Mouse (Mus musculus) C2C12 (cell line): ENCODE measurements at regions not wholly inside any gene's neighbourhood (a gene's known extent, or its start where the extent isn't known, plus 50 kb on each side); places are given as distances from the start of the nearest gene placed in this dataset.
"Not testable (repeated sequence)": the region's sequence is repeated elsewhere in the genome, so short reads cannot be mapped to it uniquely, and the experiment has no call there.

Source experiments
- H3K27me3 ChIP-seq: one replicate; pipeline ENCODE4 v1.6.1; 2011; ENCODE audit not compliant: control insufficient read depth, insufficient read depth, insufficient read length
- H3K36me3 ChIP-seq: one replicate; pipeline ENCODE4 v1.6.1; 2011; ENCODE audit not compliant: control insufficient read depth, insufficient read depth
- H3K4me3 ChIP-seq: one replicate; pipeline ENCODE4 v1.5.1; 2011; ENCODE audit warnings: mild to moderate bottlenecking, control low read depth; ENCODE audit not compliant: poor library complexity, insufficient read depth, severe bottlenecking
- H3K79me2 ChIP-seq: one replicate; pipeline ENCODE4 v1.6.1; 2011; ENCODE audit not compliant: control insufficient read depth, insufficient read depth
- H3K79me3 ChIP-seq: one replicate; pipeline ENCODE4 v1.6.1; 2011; ENCODE audit warnings: low read depth, control low read depth
- H3ac ChIP-seq: one replicate; pipeline ENCODE3; 2011; ENCODE audit warnings: low read depth; ENCODE audit not compliant: control insufficient read depth, insufficient read length
- CEBPB ChIP-seq: IDR thresholded peaks from one replicate; pipeline ENCODE4 v1.6.1; 2011; ENCODE audit warnings: low read depth, mild to moderate bottlenecking, control low read depth, moderate library complexity
- CTCF ChIP-seq: IDR thresholded peaks from one replicate; pipeline ENCODE4 v1.5.1; 2011; ENCODE audit not compliant: control insufficient read depth, insufficient read depth, insufficient read length
- FOSL1 ChIP-seq: IDR thresholded peaks from one replicate; pipeline ENCODE4 v1.8.0; 2011; ENCODE audit warnings: mild to moderate bottlenecking, low read length; ENCODE audit not compliant: poor library complexity, insufficient read depth, severe bottlenecking
- MAX ChIP-seq: IDR thresholded peaks from one replicate; pipeline ENCODE4 v1.6.1; 2011; ENCODE audit warnings: mild to moderate bottlenecking, control low read depth
- MYOD1 ChIP-seq: IDR thresholded peaks from one replicate; pipeline ENCODE4 v1.6.1; 2011; ENCODE audit warnings: low read depth; ENCODE audit not compliant: control insufficient read depth, insufficient read length
- MYOG ChIP-seq: IDR thresholded peaks from one replicate; pipeline ENCODE4 v1.6.1; 2011; ENCODE audit not compliant: control insufficient read depth, insufficient read length; ENCODE audit errors: extremely low read depth
- USF1 ChIP-seq: IDR thresholded peaks from one replicate; pipeline ENCODE4 v1.6.1; 2011; ENCODE audit warnings: low read depth, mild to moderate bottlenecking, control low read depth, moderate library complexity

DNA sequence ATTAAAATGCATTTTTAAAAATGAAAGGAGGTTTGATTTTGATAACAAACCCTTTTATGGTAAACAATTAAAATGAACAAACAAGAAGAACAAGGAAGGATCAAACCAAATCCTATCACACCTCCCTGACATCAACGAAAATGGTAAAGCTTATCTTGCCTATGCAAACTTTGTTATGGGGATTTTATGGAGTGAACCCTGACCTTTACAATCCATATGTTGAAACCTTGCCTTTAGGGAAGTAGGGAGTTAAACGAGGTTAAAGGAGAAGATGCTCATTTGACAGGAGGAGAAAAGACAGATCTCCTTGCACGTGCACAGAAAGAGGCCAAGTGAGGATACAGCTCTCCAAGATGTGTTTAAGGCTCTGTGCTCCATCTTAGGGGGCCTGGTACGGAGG lies 379.5 kb upstream of the Dab2 start:
- H3K36me3 ChIP-seq = no peaks in the 10 kb centered on the region
- no peaks in the 10 kb centered on the region for H3K27me3 ChIP-seq
- TF ChIP-seq FOSL1 = no peak
- TF ChIP-seq CTCF = no peak
- no peak for TF ChIP-seq CEBPB
- no peak overlapping the region for H3ac ChIP-seq
- no peaks in the 10 kb centered on the region for H3K79me3 ChIP-seq
- H3K79me2 ChIP-seq = no peaks in the 10 kb centered on the region
- no peak overlapping the region for H3K4me3 ChIP-seq

DNA sequence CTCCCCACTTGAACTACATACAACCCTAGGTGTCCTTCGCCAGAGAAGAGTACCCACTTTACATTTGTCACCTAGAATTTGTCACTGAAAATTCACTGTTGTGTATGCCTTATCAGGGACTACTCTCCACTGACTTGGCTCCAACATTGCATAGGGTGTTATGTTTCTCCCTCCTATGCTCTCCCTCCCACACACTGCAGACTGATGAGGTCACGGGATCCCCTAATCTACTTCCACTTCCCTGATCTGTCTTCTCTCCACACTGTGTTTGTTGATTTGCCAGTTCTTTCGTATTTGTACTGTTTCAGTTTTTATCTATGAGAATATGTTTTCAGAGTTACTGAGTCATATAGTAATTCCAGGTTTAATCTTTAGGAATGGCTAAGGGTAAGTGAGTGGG lies 371.8 kb upstream of the Dab2 start:
- TF ChIP-seq USF1 = no peak
- TF ChIP-seq CTCF = no peak
- TF ChIP-seq MYOD1 = no peak
- TF ChIP-seq CEBPB = no peak
- no peak for TF ChIP-seq FOSL1
- TF ChIP-seq MYOG = no peak
- no peak for TF ChIP-seq MAX
- Histone ChIP-seq H3K36me3 (no peaks in the 10 kb centered on the region), H3K79me3 (no peaks in the 10 kb centered on the region), H3ac (no peak overlapping the region), H3K79me2 (no peaks in the 10 kb centered on the region), H3K27me3 (no peaks in the 10 kb centered on the region), H3K4me3 (no peak overlapping the region)

DNA sequence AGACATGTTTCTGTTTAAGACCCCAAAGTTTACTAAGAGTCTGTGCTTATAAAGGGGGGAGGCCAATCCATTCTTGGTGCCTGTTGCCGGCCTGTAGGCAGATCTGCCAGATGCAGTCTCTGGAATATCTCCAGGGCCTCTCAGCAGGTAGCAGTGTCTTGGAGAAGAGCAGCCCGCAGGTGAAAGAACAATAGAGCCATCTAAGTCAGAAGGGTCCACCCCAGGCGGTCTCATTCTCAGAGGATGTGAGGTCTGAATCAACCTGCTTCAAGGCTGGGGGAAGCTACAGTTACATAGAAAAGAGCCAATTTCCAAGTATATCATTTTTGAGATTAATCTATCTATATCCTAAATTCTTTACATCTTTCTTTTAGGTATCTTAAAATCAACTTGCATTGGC lies 366.0 kb upstream of the Dab2 start:
- Histone ChIP-seq H3K79me3 (no peaks in the 10 kb centered on the region), H3K36me3 (no peaks in the 10 kb centered on the region), H3K79me2 (no peaks in the 10 kb centered on the region), H3ac (no peak overlapping the region), H3K27me3 (no peaks in the 10 kb centered on the region), H3K4me3 (no peak overlapping the region)
- TF ChIP-seq MYOD1 (no peak), FOSL1 (no peak), USF1 (no peak), CEBPB (no peak), MAX (no peak), CTCF (no peak), MYOG (no peak)

DNA sequence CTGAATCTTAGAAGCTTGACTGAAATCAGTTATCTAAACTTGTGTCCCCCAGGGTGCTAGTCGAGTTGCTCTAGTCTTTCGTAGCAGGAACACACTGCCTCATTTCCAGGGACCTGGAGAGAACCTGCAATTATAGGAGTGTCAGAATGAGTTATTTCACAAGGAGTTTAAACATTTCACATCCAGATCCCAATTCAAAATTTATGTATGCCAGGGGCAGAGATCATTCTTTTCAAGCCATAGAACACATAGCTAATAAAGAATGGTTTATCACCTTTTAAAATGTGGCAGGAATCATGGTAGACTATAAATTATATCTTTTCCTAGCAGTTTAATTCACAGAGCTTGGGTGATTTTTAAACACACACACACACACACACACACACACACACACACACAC lies 358.6 kb upstream of the Dab2 start:
- TF ChIP-seq MYOD1 = no peak
- no peak for TF ChIP-seq FOSL1
- TF ChIP-seq MYOG = no peak
- TF ChIP-seq USF1 = no peak
- no peak for TF ChIP-seq CTCF
- no peak for TF ChIP-seq MAX
- H3K79me2 ChIP-seq = no peaks in the 10 kb centered on the region
- H3K27me3 ChIP-seq = no peaks in the 10 kb centered on the region
- H3K79me3 ChIP-seq = no peaks in the 10 kb centered on the region
- no peak overlapping the region for H3K4me3 ChIP-seq
- H3ac ChIP-seq = no peak overlapping the region
- no peaks in the 10 kb centered on the region for H3K36me3 ChIP-seq

- TF ChIP-seq MYOG (no peak), MYOD1 (no peak), CEBPB (no peak), MAX (no peak), FOSL1 (no peak), CTCF (no peak), USF1 (no peak)
- H3ac ChIP-seq = no peak overlapping the region
- no peaks in the 10 kb centered on the region for H3K36me3 ChIP-seq
- H3K27me3 ChIP-seq = no peaks in the 10 kb centered on the region
- no peaks in the 10 kb centered on the region for H3K79me3 ChIP-seq
- no peak overlapping the region for H3K4me3 ChIP-seq
- H3K79me2 ChIP-seq = no peaks in the 10 kb centered on the region
Measured at GRCm38 (mm10) chr15:5946650-5947049, 352.9 kb upstream of the Dab2 start.

DNA sequence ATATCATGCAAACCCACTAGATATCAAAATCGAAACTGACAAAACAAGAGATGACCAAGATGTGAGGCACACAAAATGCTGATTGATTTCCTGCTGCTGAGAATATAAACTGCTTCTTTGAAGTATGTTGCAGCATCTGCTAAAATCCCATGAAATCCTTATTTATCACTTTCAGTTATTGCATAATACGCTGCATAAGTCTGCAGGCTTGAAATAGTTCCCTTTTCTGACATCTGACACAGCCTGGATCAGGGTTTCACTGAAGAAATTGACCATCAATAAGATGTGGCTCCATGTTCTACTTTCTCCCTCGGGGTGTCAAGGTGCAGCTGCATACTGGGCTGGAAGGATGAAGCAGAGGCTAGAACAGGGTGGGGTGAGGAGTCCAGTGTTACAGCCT lies 348.7 kb upstream of the Dab2 start:
- Histone ChIP-seq H3K79me2 (no peaks in the 10 kb centered on the region), H3K27me3 (no peaks in the 10 kb centered on the region), H3ac (no peak overlapping the region), H3K4me3 (no peak overlapping the region), H3K79me3 (no peaks in the 10 kb centered on the region), H3K36me3 (no peaks in the 10 kb centered on the region)
- TF ChIP-seq MYOD1 (no peak), MAX (no peak), CEBPB (no peak), MYOG (no peak), FOSL1 (no peak), USF1 (no peak), CTCF (no peak)

GRCm38 (mm10) chr15:5951661-5952060 lies 347.9 kb upstream of the Dab2 start:
- H3K36me3 ChIP-seq, H3K4me3 ChIP-seq, H3K79me3 ChIP-seq, H3K27me3 ChIP-seq, H3ac ChIP-seq, H3K79me2 ChIP-seq: not testable (repeated sequence)
